Mouse (Mus musculus) kidney, adult 2 months (tissue): Measurements from ENCODE around the gene Foxl2. TPM values are rescaled to one million over a fixed set of nuclear protein-coding genes. Genes with fewer than 3 reads are reported as not detected.

ENCODE experiments used
- DNase-seq: peaks from one replicate; pipeline ENCODE4 v3.0.0; 2021
- H3K27ac ChIP-seq: fragments of 200-500 bp; 2 replicates; pipeline ENCODE4 v1.5.1; 2012; ENCODE audit warnings: low read depth, low read length, control low read depth, inconsistent platforms; ENCODE audit not compliant: insufficient read depth
- H3K27me3 ChIP-seq: fragments of 200-500 bp; replicated peaks from 2 replicates; pipeline ENCODE4 v1.6.1; 2012; ENCODE audit warnings: mild to moderate bottlenecking, moderate library complexity, low read length, inconsistent platforms; ENCODE audit not compliant: control insufficient read depth, insufficient read depth
- H3K36me3 ChIP-seq: fragments of 200-500 bp; 2 replicates; pipeline ENCODE4 v1.6.1; 2012; ENCODE audit warnings: mild to moderate bottlenecking, moderate library complexity, low read length, inconsistent platforms; ENCODE audit not compliant: control insufficient read depth, insufficient read depth
- H3K4me1 ChIP-seq: fragments of 200-500 bp; 2 replicates; pipeline ENCODE4 v1.6.1; 2011; ENCODE audit warnings: low read length; ENCODE audit not compliant: control insufficient read depth, insufficient read depth
- H3K4me3 ChIP-seq: fragments of 200-500 bp; 2 replicates; pipeline ENCODE4 v1.5.1; 2011; ENCODE audit warnings: mild to moderate bottlenecking, low read depth, low read length, control low read depth; ENCODE audit not compliant: insufficient read depth
- CTCF ChIP-seq: fragments of 200-500 bp; conservative IDR thresholded peaks from 2 replicates; pipeline ENCODE4 v1.5.1; 2011; ENCODE audit warnings: low read depth, mild to moderate bottlenecking, control low read depth, low read length, moderate library complexity, mixed read lengths; ENCODE audit not compliant: insufficient read depth, insufficient read length
- POLR2A ChIP-seq: fragments of 200-500 bp; IDR thresholded peaks from one replicate; pipeline ENCODE4 v1.6.1; 2011; ENCODE audit warnings: low read depth, low read length, control low read depth
- WGBS: fragments of 180-500 bp; shearing (Covaris S2); methylation state at CpG from one replicate; pipeline ENCODE4 v1.1.7; 2018; 5-methylcytosine and 5-hydroxymethylcytosine counted together
- polyA plus RNA-seq: library from polyadenylated mRNA; depleted of rRNA; stranded (reverse); fragments of >200 nt; gene quantifications from 2 replicates; pipeline ENCODE4 v1.2.3, GENCODE M21; 2012

Gene Foxl2
- polyA plus RNA-seq, 1 experiment = not detected

GRCm38 (mm10) chr9:98962478-98963142, 7.5 kb downstream of the Foxl2 start:
- TF ChIP-seq CTCF (no peak), POLR2A (no peak)
- WGBS = 3% methylated on average over 20 of the region's 20 CpGs
- Histone ChIP-seq H3K4me1 (no peaks in the 10 kb centered on the region), H3K27ac (no peak overlapping the region), H3K36me3 (no peaks in the 10 kb centered on the region), H3K27me3 (peaks cover 15% of the 10 kb centered on the region), H3K4me3 (no peak overlapping the region)
- DNase-seq = no peak

- Histone ChIP-seq H3K4me1 (no peaks in the 10 kb centered on the region), H3K36me3 (no peaks in the 10 kb centered on the region), H3K4me3 (no peak overlapping the region), H3K27me3 (peaks cover 12% of the 10 kb centered on the region), H3K27ac (no peak overlapping the region)
- TF ChIP-seq POLR2A = no peak
- no peak for TF ChIP-seq CTCF
- WGBS = 7% methylated on average over 18 of the region's 18 CpGs
- DNase-seq = no peak
Observed at GRCm38 (mm10) chr9:98963661-98964060, 8.6 kb downstream of the Foxl2 start.

- DNase-seq = no peak
- Histone ChIP-seq H3K27me3 (peaks cover 7% of the 10 kb centered on the region), H3K27ac (no peak overlapping the region), H3K4me1 (no peaks in the 10 kb centered on the region), H3K4me3 (no peak overlapping the region), H3K36me3 (no peaks in the 10 kb centered on the region)
- WGBS = 2% methylated on average over 18 of the region's 18 CpGs
- TF ChIP-seq POLR2A (no peak), CTCF (peak; percentile 49; the same call in 1 of the 2 replicates)
Observed at GRCm38 (mm10) chr9:98965084-98965483, 10.0 kb downstream of the Foxl2 start.

GRCm38 (mm10) chr9:98973101-98973521, 18.0 kb downstream of the Foxl2 start:
- no peak for TF ChIP-seq CTCF
- no peak for TF ChIP-seq POLR2A
- Histone ChIP-seq H3K27me3 (peaks cover 3% of the 10 kb centered on the region), H3K4me3 (peak overlapping the region; percentile 5; the same call in 1 of the 2 replicates), H3K4me1 (no peaks in the 10 kb centered on the region), H3K36me3 (no peaks in the 10 kb centered on the region), H3K27ac (no peak overlapping the region)
- no peak for DNase-seq
- WGBS = under 1% methylated on average over 40 of the region's 40 CpGs

- WGBS = 7% methylated on average over 7 of the region's 7 CpGs
- no peak overlapping the region for H3K27ac ChIP-seq
- no peak for DNase-seq
- no peaks in the 10 kb centered on the region for H3K4me1 ChIP-seq
- H3K27me3 ChIP-seq = peaks cover 3% of the 10 kb centered on the region
- H3K36me3 ChIP-seq = no peaks in the 10 kb centered on the region
- H3K4me3 ChIP-seq = no peak overlapping the region
- TF ChIP-seq CTCF (no peak), POLR2A (no peak)
Observed at GRCm38 (mm10) chr9:98973561-98973960, 18.5 kb downstream of the Foxl2 start.

GRCm38 (mm10) chr9:98974898-98975297, 19.8 kb downstream of the Foxl2 start:
- DNase-seq = no peak
- Histone ChIP-seq H3K4me1 (no peaks in the 10 kb centered on the region), H3K27ac (no peak overlapping the region), H3K36me3 (no peaks in the 10 kb centered on the region), H3K4me3 (no peak overlapping the region), H3K27me3 (peaks cover 3% of the 10 kb centered on the region)
- TF ChIP-seq POLR2A (no peak), CTCF (no peak)
- 37% methylated on average over 2 of the region's 2 CpGs for WGBS

GRCm38 (mm10) chr9:98976081-98976480, 21.0 kb downstream of the Foxl2 start:
- TF ChIP-seq CTCF (no peak), POLR2A (no peak)
- no peak overlapping the region for H3K4me3 ChIP-seq
- DNase-seq = no peak
- H3K36me3 ChIP-seq = no peaks in the 10 kb centered on the region
- no peak overlapping the region for H3K27ac ChIP-seq
- H3K4me1 ChIP-seq = no peaks in the 10 kb centered on the region
- peaks cover 3% of the 10 kb centered on the region for H3K27me3 ChIP-seq
- WGBS = 87% methylated on average over 1 of the region's 1 CpGs
